Mouse (Mus musculus): ENCODE measurements around the gene Lrmda.
"Not testable (repeated sequence)": the region's sequence is repeated elsewhere in the genome, so short reads cannot be mapped to it uniquely, and the experiment has no call there.

Gene Lrmda

GRCm38 (mm10) chr14:22745882-22746480 lies 726.5 kb downstream of the Lrmda start:
- DNase-seq, result no peak

DNA sequence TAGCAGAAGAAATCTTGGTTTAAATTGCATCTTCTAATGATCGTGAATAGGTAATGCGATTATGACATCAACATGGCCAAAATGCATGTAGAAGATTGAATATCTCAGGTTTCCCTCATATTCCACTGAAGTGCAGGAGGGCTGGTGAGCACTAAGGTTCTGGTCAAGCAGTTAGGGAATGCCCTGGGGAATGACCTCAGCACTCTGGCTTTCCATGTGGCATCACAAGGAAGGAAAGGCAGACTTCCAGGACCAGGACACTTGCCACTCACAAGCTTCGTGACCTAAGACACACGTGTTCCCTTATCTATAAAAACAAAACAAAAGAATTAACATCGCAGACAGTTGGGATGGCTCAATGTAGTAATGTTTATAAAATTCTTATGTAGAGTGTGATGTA lies 728.3 kb downstream of the Lrmda start:
- no peak for DNase-seq

GRCm38 (mm10) chr14:22750409-22750808 lies 730.9 kb downstream of the Lrmda start:
- no peak for DNase-seq

DNA sequence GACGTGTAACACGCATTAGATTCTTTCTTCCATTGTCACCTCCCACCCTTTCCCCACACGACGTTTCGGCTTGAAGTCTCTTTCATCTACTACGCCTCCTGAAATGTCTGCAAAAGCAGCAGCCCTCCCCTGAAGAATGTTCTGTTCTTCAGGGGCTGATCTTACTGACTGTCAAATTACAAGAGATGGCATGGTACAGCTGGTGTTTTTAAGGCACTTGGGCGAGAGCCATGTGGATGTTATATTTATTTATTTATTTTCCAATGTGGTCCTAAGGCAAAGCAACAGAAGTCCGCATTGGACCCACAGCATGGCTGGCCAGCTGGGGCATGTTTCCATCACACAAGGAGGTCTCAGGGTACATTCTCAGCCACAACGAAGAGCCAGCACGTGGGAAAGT lies 731.8 kb downstream of the Lrmda start:
- DNase-seq, result no peak

GRCm38 (mm10) chr14:22754633-22755032 lies 735.1 kb downstream of the Lrmda start:
- no peak for DNase-seq

GRCm38 (mm10) chr14:22757493-22757892 lies 738.0 kb downstream of the Lrmda start:
- DNase-seq, result no peak

DNA sequence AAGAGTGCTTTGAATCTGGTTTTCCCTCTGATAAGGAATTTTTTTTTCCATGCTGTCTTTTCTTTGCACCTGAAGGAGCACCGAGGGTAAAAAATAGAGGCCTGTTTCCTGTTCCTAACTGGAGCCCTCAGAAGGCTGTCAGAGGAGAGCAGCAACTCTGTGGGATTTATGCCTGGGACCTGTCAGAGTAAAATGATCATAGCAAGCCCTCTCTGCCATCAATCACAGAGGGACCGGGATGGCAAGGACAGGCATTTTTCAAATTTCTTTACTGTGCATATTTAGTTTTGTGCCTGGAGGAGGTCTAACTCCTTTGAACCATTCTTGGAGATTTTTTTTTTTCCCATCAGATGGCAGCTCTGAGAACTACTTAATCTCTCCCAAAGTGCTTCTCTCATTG lies 739.7 kb downstream of the Lrmda start:
- no peak for DNase-seq

- DNase-seq, result no peak
Measured at GRCm38 (mm10) chr14:22759673-22760072, 740.2 kb downstream of the Lrmda start.

- no peak for DNase-seq
Measured at GRCm38 (mm10) chr14:22760241-22761039, 740.9 kb downstream of the Lrmda start.

- no peak for DNase-seq
Measured at GRCm38 (mm10) chr14:22781709-22782108, 762.2 kb downstream of the Lrmda start.

GRCm38 (mm10) chr14:22782365-22782764 lies 762.9 kb downstream of the Lrmda start:
- no peak for DNase-seq

DNA sequence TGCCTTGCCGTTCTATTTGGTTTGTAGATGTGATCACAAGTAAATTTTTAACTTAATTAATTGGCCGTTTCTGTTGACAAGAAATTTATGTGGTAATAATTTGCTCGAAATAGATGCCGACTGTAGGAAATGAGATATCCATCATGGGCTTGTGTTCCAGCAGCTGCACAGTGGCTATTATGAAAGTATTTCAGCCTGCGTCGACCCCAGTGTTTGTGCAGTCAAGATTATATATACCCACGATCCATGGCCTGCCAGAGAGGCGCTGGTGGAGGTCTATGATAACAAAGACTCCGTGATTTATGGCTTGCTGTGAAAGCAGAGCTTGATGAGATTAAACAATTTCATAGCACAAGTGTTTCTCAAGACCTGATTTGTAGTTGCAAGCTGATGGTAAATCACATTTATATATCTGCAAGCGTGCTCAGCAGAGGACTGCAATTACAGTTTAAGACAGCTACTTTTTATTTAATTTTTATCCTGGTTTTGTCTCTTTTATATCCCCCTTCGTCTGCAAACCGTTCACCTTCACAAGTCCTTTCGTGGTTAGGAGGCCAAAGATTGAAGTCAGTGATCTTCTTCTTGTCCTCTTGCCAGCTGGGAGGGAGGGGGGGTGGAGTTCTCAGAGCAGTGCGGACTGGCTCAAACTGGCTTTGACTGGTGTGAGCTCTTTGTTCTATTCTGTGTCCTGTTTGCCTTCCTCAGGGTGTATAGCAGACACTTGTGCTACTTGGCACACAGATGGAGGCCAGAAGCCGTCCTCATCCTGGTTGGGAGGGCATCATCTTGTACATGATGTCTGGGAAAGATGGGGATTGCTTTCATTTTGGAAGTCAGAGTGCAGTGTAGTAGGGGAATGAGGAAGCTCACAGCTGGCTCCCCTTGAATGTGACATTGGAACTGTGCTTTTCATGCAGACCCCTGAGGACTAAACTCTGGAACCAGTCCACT lies 764.0 kb downstream of the Lrmda start:
- DNase-seq, result no peak

- no peak for DNase-seq
Measured at GRCm38 (mm10) chr14:22800020-22800419, 780.5 kb downstream of the Lrmda start.

- peak; percentile 11 for DNase-seq
Measured at GRCm38 (mm10) chr14:22800871-22801636, 781.5 kb downstream of the Lrmda start.

DNA sequence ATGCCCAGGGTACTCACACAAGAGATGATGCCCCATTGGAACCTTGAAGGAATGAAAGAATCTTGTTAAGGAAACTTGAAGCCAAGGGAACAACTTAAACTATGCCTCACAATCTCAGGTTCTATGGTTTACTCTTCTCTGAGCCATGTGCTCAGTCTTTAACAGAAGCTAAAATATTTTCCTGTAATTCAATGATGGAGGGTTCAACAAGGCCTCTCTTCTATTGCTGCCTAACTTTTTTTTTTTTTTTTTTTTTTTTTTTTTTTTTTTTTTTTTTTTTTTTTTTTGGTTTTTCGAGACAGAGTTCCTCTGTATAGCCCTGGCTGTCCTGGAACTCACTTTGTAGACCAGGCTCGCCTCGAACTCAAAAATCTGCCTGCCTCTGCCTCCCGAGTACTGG lies 782.2 kb downstream of the Lrmda start:
- DNase-seq, result not testable (repeated sequence)

GRCm38 (mm10) chr14:22807324-22807723 lies 787.8 kb downstream of the Lrmda start:
- no peak for DNase-seq

- peak; percentile 44 for DNase-seq
Measured at GRCm38 (mm10) chr14:22807726-22808594, 788.4 kb downstream of the Lrmda start.

- DNase-seq, result no peak
Measured at GRCm38 (mm10) chr14:22808595-22809166, 789.2 kb downstream of the Lrmda start.

- DNase-seq, result no peak
Measured at GRCm38 (mm10) chr14:22809229-22809628, 789.7 kb downstream of the Lrmda start.

DNA sequence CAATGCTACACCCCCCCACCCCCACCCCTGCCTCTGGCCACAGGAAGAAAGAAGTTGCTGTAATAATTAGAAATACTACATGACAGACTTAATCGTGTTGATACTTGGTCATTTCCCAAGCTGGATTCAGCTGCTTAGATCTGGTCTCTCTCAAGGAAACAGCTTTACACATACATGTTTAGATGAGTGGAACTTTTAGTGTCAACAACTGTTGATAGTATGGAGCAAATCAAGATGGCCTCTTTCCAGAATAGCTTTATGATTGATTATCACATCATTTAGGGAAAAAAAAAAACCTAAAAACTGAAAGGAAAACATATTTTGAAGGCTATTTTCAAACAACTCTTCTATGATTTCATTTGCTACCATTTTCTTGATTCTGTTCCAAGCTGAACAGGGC lies 791.0 kb downstream of the Lrmda start:
- no peak for DNase-seq

DNA sequence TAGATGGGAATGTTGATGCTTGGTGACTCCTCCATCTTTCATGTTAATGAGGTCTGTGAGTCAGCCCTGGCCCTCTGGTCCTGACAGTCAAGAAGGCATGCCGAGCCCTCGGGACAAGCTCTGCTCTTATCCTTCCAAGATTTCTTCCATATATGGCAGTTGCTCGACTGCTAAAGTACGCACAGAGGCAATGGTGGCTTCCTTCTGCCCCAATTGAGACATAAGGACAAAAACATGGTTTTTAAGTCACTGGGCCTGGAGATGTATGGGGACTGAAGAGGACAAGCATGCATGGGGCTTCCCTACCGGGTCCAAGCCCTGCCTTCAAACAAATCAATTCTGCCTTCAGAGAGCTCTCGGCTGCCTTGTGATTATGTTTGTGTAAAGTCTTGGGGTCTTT lies 793.3 kb downstream of the Lrmda start:
- no peak for DNase-seq
